Mouse (Mus musculus) lung, adult 2 months (tissue): Measurements from ENCODE around the gene Ift81. TPM values are rescaled to one million over a fixed set of nuclear protein-coding genes. Genes with fewer than 3 reads are reported as not detected.

ENCODE experiments used
- DNase-seq: peaks from one replicate; pipeline ENCODE4 v3.0.0; 2022
- H3K4me1 ChIP-seq: fragments of 200-500 bp; 2 replicates; pipeline ENCODE4 v1.6.1; 2011; ENCODE audit warnings: low read length; ENCODE audit not compliant: control insufficient read depth, insufficient read depth
- H3K4me3 ChIP-seq: fragments of 200-500 bp; replicated peaks from 2 replicates; pipeline ENCODE3; 2011; ENCODE audit warnings: low read depth, mild to moderate bottlenecking, control low read depth, low read length; ENCODE audit errors: extremely low read depth
- CTCF ChIP-seq: fragments of 200-500 bp; IDR thresholded peaks from 2 replicates; pipeline ENCODE4 v1.5.1; 2011; ENCODE audit warnings: mild to moderate bottlenecking, low read length, control low read depth; ENCODE audit not compliant: insufficient read depth
- POLR2A ChIP-seq: fragments of 200-500 bp; IDR thresholded peaks from 2 replicates; pipeline ENCODE4 v1.6.1; 2011; ENCODE audit warnings: low read depth, mild to moderate bottlenecking, control low read depth, low read length, borderline replicate concordance; ENCODE audit errors: extremely low read depth
- WGBS: fragments of 180-500 bp; shearing (Covaris S2); methylation state at CpG from one replicate; pipeline ENCODE4 v1.1.7; 2018; 5-methylcytosine and 5-hydroxymethylcytosine counted together
- polyA plus RNA-seq: library from polyadenylated mRNA; depleted of rRNA; stranded (reverse); fragments of >200 nt; gene quantifications from 2 replicates; pipeline ENCODE4 v1.2.3, GENCODE M21; 2012

Ift81 gene
- polyA plus RNA-seq, 1 experiment: 6.7 TPM

DNA sequence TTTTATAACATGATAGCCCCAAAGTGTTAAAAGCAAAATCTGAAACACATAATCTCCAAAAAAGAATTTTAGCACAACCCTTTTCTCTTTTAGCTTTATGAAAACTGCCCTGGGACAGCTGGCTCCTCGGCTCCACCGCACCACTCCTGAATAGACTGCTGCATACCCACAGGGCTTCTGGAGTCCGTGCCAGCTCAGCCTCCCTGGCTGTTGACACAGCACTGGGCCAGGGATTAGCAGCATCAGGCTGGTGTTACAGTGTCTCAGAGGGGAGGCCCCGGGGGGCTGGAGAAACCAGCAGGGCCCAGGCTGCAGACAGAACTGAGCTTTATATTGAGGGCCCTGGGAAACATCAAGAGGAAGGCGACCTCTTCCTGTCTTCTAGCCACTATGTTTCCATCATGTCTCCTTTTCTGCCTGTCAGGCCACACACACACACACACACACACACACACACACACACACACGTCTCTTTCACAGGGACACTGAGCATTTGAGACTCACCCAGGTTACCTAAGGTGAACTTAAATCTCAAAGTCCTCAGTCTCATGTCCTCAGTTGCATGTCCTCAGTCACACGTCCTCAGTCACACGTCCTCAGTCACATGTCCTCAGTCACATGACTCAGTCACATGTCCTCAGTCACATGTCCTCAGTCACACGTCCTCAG lies 33.1 kb upstream of the Ift81 start:
- no peak overlapping the region for H3K4me3 ChIP-seq
- no peak for DNase-seq
- 68% methylated on average over 9 of the region's 9 CpGs for WGBS
- TF ChIP-seq POLR2A (no peak), CTCF (no peak)
- H3K4me1 ChIP-seq: peaks cover 5% of the 10 kb centered on the region

DNA sequence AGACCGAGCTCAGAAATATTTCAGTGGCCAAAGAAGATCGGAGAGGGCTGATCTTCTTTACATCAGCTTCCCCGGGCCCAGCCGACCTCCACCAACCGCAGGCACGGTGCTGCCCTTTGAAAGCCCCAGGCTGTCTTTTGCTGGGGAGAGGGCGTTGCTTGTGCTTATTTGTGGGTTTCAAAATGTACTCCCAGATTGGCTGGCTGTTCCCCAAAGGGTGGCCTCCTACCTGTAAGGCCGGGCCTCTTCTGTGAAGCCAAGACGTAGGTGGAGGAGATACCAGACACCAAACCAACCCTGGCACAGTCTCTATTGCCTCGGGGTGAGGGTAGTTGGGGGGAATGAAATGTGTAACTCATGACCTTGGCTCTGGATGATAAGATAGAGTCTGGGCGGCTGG lies 31.7 kb upstream of the Ift81 start:
- no peak overlapping the region for H3K4me3 ChIP-seq
- DNase-seq: no peak
- WGBS: 82% methylated on average over 11 of the region's 11 CpGs
- TF ChIP-seq POLR2A (no peak), CTCF (no peak)
- peaks cover 5% of the 10 kb centered on the region for H3K4me1 ChIP-seq

DNA sequence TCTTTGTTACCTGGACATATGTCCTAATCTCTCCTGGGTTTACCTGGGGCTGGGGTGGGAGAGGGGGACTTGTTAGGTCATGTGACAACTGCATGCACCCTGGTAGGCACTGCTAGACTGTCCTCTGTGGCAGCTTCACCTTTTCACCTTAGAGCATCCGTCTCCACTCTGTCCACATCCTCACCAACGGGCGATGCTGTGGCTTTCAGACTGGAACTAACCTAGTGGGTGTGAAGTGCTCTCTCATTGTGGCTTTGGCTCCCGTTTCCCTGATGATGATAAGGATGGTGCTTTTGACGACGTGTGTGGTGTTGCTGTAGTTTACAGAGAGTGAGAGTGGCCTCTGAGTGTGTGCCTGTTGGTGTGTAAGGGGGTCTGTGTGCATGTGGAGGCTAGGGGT lies 31.0 kb upstream of the Ift81 start:
- peaks cover 5% of the 10 kb centered on the region for H3K4me1 ChIP-seq
- WGBS: 47% methylated on average over 6 of the region's 6 CpGs
- TF ChIP-seq POLR2A (no peak), CTCF (no peak)
- no peak overlapping the region for H3K4me3 ChIP-seq
- no peak for DNase-seq

DNA sequence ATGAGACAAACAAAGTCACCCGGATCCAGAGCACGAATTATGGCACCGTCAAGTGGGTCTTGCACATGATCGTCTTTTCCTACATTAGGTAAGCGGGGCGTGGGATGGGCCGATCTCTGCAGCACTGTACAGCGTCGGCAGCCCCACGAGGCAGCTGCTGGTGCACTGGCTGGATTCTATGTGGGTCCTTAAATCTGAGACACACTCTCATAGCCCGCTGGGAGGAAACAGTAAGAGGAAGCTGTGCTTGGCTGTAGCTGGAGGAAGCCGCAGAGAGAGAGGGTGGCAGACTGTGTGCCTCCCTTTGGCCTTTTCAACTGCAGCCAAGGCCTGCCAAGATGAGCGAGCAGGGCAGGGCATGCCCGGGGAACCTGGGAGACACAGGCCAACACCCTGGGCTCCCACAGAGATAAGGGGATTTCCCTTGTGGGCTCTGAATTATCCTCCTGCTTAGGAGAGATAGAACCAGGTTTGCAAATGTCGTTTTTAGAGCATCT lies 29.8 kb upstream of the Ift81 start:
- Histone ChIP-seq H3K4me3 (peak overlapping the region; percentile 93), H3K4me1 (peaks cover 5% of the 10 kb centered on the region)
- WGBS: 21% methylated on average over 15 of the region's 15 CpGs
- no peak for TF ChIP-seq CTCF
- no peak for TF ChIP-seq POLR2A
- DNase-seq: peak; percentile 58

DNA sequence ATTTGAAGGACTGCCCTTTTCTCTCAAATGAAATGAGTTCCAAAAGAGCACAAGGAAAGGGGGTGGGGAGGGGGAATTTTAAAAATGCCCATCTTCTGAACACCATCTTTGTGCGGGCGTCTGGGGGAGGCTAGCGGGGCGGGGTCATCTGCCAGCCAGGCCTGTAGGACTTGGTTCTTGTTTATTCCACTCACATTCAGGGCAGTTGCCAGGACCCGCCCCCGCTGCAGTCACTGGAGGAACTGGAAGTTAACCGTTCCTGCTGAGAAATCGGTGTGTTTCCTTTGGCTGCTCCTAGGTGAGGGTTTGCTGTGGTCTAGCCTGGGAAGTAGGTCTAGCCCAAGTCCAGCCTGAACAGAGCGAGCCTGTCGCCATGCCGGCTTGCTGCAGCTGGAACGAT lies 29.4 kb upstream of the Ift81 start, which contains the start of gene P2rx7:
TSS of gene P2rx7 (plus strand) at position 211 of the 400 bp plus-strand sequence.
- no peak for DNase-seq
- peaks cover 5% of the 10 kb centered on the region for H3K4me1 ChIP-seq
- WGBS: 19% methylated on average over 12 of the region's 12 CpGs
- H3K4me3 ChIP-seq: peak within 1 kb of the TSS; percentile 93
- TF ChIP-seq CTCF (no peak), POLR2A (no peak)

DNA sequence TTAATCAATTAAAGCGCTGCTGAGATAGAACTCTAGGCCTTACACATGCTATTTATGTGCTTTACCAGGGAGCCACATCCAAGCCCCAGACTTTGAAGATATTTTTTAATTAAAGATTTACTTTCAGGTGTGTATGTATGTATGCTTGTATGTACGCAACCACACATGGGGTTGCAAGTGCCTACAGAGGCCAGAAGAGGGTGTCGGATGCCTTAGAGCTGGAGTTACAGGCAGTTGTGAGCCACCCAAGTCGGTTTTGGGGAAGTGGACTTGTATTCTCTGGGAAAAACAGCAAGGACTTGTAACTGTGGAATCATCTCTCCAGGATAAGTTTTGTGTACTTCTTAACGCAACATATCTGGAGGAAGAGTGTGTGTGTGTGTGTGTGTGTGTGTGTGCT lies 25.7 kb upstream of the Ift81 start:
- Histone ChIP-seq H3K4me3 (no peak overlapping the region), H3K4me1 (0 out of 2 replicates have a peak, but pooled peaks cover 2% of the 10 kb centered on the region)
- WGBS: 86% methylated on average over 5 of the region's 5 CpGs
- DNase-seq: no peak
- TF ChIP-seq POLR2A (no peak), CTCF (peak; percentile 7; the same call in 1 of the 2 replicates)

DNA sequence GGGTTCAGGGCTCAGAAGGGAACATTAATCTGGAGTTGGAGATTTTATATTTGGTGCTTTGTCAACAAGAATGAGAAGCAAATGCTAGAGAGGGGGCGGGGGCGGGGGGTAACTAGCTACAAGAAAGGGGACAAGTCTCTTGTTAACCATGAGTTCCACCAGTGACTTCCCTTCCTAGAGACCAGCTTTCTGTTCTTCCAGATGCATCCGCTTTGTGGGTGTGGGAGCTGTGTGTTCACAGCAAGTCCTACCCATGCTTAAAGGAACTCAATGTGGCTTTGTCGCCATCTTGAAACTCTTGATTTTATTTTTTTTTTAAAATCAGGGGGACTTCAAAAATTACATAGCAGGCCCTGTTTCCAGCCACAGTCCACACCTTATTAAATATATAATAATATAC lies 25.2 kb upstream of the Ift81 start:
- DNase-seq: no peak
- H3K4me1 ChIP-seq: 0 out of 2 replicates have a peak, but pooled peaks cover under 1% of the 10 kb centered on the region
- WGBS: 90% methylated on average over 4 of the region's 4 CpGs
- no peak overlapping the region for H3K4me3 ChIP-seq
- TF ChIP-seq POLR2A: no peak
- TF ChIP-seq CTCF: no peak

DNA sequence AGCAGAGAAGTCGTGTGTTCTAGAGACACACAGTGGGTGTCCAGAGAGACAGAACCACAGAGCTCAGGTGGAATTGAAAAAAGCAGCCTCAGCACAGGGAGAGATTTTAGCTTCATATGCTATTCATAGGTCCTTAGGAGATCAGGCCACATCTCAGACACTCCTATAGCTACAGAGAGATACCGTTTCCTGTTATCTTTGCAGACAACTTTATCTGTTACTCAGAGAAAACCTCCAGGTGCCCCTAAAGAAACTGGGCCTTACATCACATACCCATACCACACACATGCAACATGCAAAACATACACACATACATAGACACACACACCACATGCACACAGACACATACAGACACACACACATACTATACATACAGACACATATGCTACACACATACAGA lies 24.0 kb upstream of the Ift81 start:
- no peak for TF ChIP-seq CTCF
- TF ChIP-seq POLR2A: no peak
- 79% methylated on average over 2 of the region's 2 CpGs for WGBS
- H3K4me3 ChIP-seq: no peak overlapping the region

DNA sequence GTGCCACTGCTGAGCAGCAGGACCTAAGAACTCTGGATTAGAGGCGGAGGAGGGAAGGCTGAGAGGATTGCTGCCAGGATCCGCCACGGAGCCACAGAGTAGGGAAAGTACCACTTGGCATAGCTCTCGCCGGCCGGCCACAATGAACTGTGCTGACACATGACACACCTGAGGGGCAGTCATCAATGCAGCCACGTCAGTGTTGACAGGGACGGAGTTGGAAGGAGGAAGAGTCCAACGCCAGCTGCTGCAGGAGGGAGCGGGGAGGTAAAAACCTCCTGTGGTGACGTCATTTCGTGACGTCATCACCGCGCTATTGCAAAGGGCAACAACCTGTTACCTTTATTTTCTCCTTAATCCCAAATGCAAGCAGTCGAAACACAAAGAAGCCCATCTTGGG lies 22.6 kb upstream of the Ift81 start:
- WGBS: 32% methylated on average over 16 of the region's 16 CpGs
- DNase-seq: peak; percentile 31
- H3K4me3 ChIP-seq: no peak overlapping the region
- TF ChIP-seq POLR2A (no peak), CTCF (no peak)
- H3K4me1 ChIP-seq: no peaks in the 10 kb centered on the region

More for the DNA sequence above, 24.0 kb upstream of the Ift81 start:
- no peaks in the 10 kb centered on the region for H3K4me1 ChIP-seq
- no peak for DNase-seq

DNA sequence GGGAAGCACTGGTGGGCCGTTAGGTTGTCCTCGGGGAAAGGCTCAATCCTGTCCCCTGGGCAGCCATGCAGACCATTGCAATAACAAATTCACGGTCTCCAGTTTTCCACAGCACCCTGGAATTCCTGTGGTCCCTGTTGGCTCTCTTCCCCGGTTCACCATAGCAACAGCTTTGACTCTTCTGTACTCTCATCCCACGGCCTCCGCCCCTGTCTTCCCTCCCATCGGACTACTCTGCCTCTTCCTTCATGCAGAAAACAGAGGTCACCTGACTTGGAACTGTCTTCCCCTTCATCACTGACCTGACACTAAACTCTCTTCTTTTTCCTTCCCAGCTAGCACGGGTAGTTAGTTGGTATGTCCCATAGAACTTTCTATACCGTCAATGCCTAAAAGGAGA lies 22.0 kb upstream of the Ift81 start:
- WGBS: 68% methylated on average over 9 of the region's 9 CpGs

More for the DNA sequence above, 22.0 kb upstream of the Ift81 start:
- Histone ChIP-seq H3K4me3 (no peak overlapping the region), H3K4me1 (no peaks in the 10 kb centered on the region)
- DNase-seq: no peak
- TF ChIP-seq CTCF: no peak
- TF ChIP-seq POLR2A: no peak
